Mouse (Mus musculus) urinary bladder, postnatal 14 days (tissue): ENCODE data around the gene Olfr945.

Source experiments
- DNase-seq: peaks from one replicate; pipeline ENCODE4 v3.0.0; 2021; ENCODE audit warnings: low spot score

Gene Olfr945

GRCm38 (mm10) chr9:39276718-39277117 is at the start of gene Olfr945:
Olfr945 (minus strand) TSS chr9:39276818.
- no peak for DNase-seq

- DNase-seq: no peak
Observed at GRCm38 (mm10) chr9:39325945-39326344, 49.3 kb upstream of the Olfr945 start, which contains the start of gene Olfr948. Olfr948 (minus strand) TSS chr9:39326045.

DNA sequence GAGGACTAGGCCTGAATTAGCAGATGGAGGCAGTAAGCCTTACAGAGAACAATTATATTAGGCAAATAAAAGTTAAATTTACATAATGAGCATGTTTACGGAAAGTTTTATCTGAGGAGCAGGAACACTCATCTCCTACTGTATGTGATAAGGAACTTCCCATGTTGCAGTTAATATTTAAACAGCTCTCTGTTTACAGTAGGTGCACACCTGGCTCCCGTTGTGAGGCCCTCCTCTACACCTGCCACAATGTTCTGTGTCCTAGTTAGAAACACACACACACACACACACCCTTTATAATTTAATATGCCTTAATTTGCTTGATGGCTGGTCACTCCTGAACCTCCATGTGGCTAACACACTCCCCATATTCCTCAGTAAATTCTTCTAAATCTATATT is 10.5 kb upstream of the Olfr945 start:
- DNase-seq: no peak

DNA sequence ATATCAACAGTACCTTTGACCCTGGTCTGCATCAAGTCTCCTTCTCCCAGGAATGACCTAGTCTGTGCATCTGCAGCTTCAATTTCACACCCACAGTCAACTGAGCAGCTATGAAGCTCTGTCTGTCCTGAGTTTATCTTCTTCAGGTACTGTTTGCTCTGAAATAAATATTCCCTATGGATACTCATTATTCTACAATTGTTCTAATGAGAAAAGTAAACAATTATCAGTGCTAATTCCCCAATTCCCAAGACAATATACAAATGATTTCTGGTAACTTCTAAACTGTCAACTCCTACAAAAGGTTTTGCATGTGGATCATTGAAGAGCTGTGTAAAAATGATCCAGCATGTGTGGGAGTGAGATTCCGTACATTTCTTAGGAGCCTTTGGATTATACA is 26.7 kb downstream of the Olfr945 start, which contains the start of gene Olfr1537:
Gene Olfr1537, minus strand, starts transcription at position 101 of the 400 bp plus-strand sequence.
- DNase-seq: no peak
